Mouse (Mus musculus): ENCODE measurements around the gene Gm10718.
"Not testable (repeated sequence)": the region's sequence is repeated elsewhere in the genome, so short reads cannot be mapped to it uniquely, and the experiment has no call there.

DNA sequence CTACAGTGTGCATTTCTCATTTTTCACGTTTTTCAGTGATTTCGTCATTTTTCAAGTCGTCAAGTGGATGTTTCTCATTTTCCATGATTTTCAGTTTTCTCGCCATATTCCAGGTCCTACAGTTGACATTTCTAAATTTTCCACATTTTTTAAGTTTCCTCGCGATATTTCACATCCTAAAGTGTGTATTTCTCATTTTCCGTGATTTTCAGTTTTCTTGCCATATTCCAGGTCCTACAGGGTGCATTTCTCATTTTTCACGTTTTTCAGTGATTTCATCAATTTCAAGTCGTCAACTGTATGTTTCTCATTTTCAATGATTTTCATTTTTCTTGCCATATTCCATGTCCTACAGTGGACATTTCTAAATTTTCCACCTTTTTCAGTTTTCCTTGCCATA, 6.2 kb upstream of the Gm10718 start, which contains the start of gene Gm10719:
- not testable (repeated sequence) for TF ChIP-seq CTCF (IDR thresholded peaks at IDR 0.05; ENCODE audit: extremely low read depth, insufficient read depth, insufficient read length, insufficient replicate concordance); POLR2A (IDR thresholded peaks at IDR 0.05; ENCODE audit: low read depth, low read length)

Measured in spleen, adult 2 months (tissue).